Mouse (Mus musculus) embryonic facial prominence, embryonic 11.5 days (tissue): ENCODE measurements around the gene Car10. TPM values are rescaled to one million over a fixed set of nuclear protein-coding genes. Genes with fewer than 3 reads are reported as not detected.

Experiments
- ATAC-seq: fragments of 200-750 bp; cut with Nextera tagmentation; replicated peaks from 2 replicates; pipeline ENCODE4 v1.8.0; 2017; ENCODE audit warnings: low read depth; ENCODE audit not compliant: insufficient number of reproducible peaks, low FRiP score, low TSS enrichment
- DNase-seq: peaks from one replicate; pipeline ENCODE4 v3.0.0-alpha.2; 2015; ENCODE audit warnings: low spot score
- H3K27ac ChIP-seq: fragments of 300-500 bp; sonication (generic); replicated peaks from 2 replicates; pipeline ENCODE4 v1.5.1; 2014; ENCODE audit warnings: mild to moderate bottlenecking, low read depth, low read length, control low read depth
- H3K27me3 ChIP-seq: fragments of 300-500 bp; sonication (generic); 2 replicates; pipeline ENCODE4 v1.6.1; 2014; ENCODE audit warnings: mild to moderate bottlenecking, low read length, moderate library complexity, mixed read lengths; ENCODE audit not compliant: control insufficient read depth, insufficient read depth
- H3K36me3 ChIP-seq: fragments of 300-500 bp; sonication (generic); replicated peaks from 2 replicates; pipeline ENCODE4 v1.6.1; 2014; ENCODE audit warnings: low read depth, mild to moderate bottlenecking, low read length, moderate library complexity, mixed read lengths; ENCODE audit not compliant: control insufficient read depth, insufficient read depth
- H3K4me1 ChIP-seq: fragments of 300-500 bp; sonication (generic); 2 replicates; pipeline ENCODE4 v1.6.1; 2014; ENCODE audit warnings: low read length, mixed read lengths; ENCODE audit not compliant: control insufficient read depth, insufficient read depth
- H3K4me2 ChIP-seq: fragments of 300-500 bp; sonication (generic); 2 replicates; pipeline ENCODE4 v1.6.1; 2014; ENCODE audit warnings: low read depth, mild to moderate bottlenecking, control low read depth, low read length, moderate library complexity
- H3K4me3 ChIP-seq: fragments of 300-500 bp; sonication (generic); 2 replicates; pipeline ENCODE4 v1.5.1; 2014; ENCODE audit warnings: low read depth, low read length, control low read depth
- H3K9ac ChIP-seq: fragments of 300-500 bp; sonication (generic); replicated peaks from 2 replicates; pipeline ENCODE4 v1.6.1; 2014; ENCODE audit warnings: mild to moderate bottlenecking, control low read depth, low read length
- H3K9me3 ChIP-seq: fragments of 300-500 bp; sonication (generic); replicated peaks from 2 replicates; pipeline ENCODE4 v1.6.1; 2016; ENCODE audit warnings: mild to moderate bottlenecking, low read length, inconsistent platforms, mixed read lengths; ENCODE audit not compliant: control insufficient read depth
- WGBS: fragments of 180-500 bp; shearing (Covaris S2); extraction: QIAGEN DNeasy Blood & Tissue Kit; methylation state at CpG from one replicate; pipeline ENCODE4 v1.1.7; 2014; 5-methylcytosine and 5-hydroxymethylcytosine counted together
- polyA plus RNA-seq: library from polyadenylated mRNA; unstranded; fragments of >200 nt; fragmentation: Nextera tagmentation; extraction: Ambion mirVana; gene quantifications from 2 replicates; pipeline ENCODE4 v1.2.1, GENCODE M21; 2014

The Car10 gene
- polyA plus RNA-seq, 1 experiment from 2014 or later = 0.80 TPM

- Histone ChIP-seq H3K27ac (no peak overlapping the region), H3K9me3 (no peaks in the 10 kb centered on the region), H3K4me1 (no peaks in the 10 kb centered on the region), H3K27me3 (no peaks in the 10 kb centered on the region), H3K9ac (no peak overlapping the region), H3K4me2 (no peak overlapping the region), H3K4me3 (no peak overlapping the region), H3K36me3 (no peaks in the 10 kb centered on the region)
- DNase-seq (no peak), ATAC-seq (no peak)
- 80% methylated on average over 5 of the region's 5 CpGs for WGBS
These were observed 153.9 kb downstream of the Car10 start for GRCm38 (mm10) chr11:93251766-93252165.

- H3K36me3 ChIP-seq = no peaks in the 10 kb centered on the region
- H3K4me1 ChIP-seq = no peaks in the 10 kb centered on the region
- no peak overlapping the region for H3K4me2 ChIP-seq
- 70% methylated on average over 3 of the region's 3 CpGs for WGBS
- ATAC-seq (no peak), DNase-seq (no peak)
- H3K9ac ChIP-seq = no peak overlapping the region
- no peaks in the 10 kb centered on the region for H3K9me3 ChIP-seq
- no peak overlapping the region for H3K4me3 ChIP-seq
- no peaks in the 10 kb centered on the region for H3K27me3 ChIP-seq
- no peak overlapping the region for H3K27ac ChIP-seq
These were observed 166.2 kb downstream of the Car10 start for GRCm38 (mm10) chr11:93263979-93264378.

- Histone ChIP-seq H3K36me3 (no peaks in the 10 kb centered on the region), H3K9ac (no peak overlapping the region), H3K4me1 (no peaks in the 10 kb centered on the region), H3K27ac (no peak overlapping the region), H3K27me3 (no peaks in the 10 kb centered on the region), H3K9me3 (no peaks in the 10 kb centered on the region), H3K4me3 (no peak overlapping the region), H3K4me2 (no peak overlapping the region)
- WGBS = 65% methylated on average over 6 of the region's 6 CpGs
- ATAC-seq = no peak
- DNase-seq = no peak
These were observed 174.2 kb downstream of the Car10 start for GRCm38 (mm10) chr11:93272016-93272415.

- no peak for DNase-seq
- WGBS = 50% methylated on average over 6 of the region's 6 CpGs
These were observed 176.1 kb downstream of the Car10 start for GRCm38 (mm10) chr11:93273906-93274305.

DNA sequence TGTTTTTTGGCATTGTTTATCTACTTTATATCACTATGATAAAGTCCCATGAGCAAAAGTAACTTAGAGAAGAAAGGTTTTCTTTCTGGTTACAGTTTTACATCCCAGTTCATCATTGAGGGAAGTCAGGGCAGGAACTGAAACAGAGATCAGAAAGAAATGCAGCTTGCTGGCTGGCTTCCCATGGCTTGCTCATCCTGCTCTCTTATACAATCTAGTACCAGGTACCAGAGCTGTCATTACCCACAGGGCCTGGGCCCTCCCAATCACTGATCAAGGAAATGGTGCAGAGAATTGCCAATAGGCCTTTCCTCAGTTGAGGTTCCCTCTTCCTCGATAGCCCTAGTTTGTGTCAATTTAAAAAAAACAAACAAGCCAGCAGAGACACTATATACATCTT lies 195.8 kb downstream of the Car10 start:
- H3K4me2 ChIP-seq = no peak overlapping the region
- H3K27me3 ChIP-seq = no peaks in the 10 kb centered on the region
- DNase-seq = no peak
- no peak overlapping the region for H3K4me3 ChIP-seq
- H3K4me1 ChIP-seq = no peaks in the 10 kb centered on the region
- H3K9ac ChIP-seq = no peak overlapping the region
- WGBS = 88% methylated on average over 1 of the region's 1 CpGs
- H3K36me3 ChIP-seq = no peaks in the 10 kb centered on the region
- no peak overlapping the region for H3K27ac ChIP-seq
- no peaks in the 10 kb centered on the region for H3K9me3 ChIP-seq
- no peak for ATAC-seq

More at GRCm38 (mm10) chr11:93273906-93274305, 176.1 kb downstream of the Car10 start:
- Histone ChIP-seq H3K9ac (no peak overlapping the region), H3K27me3 (no peaks in the 10 kb centered on the region), H3K27ac (no peak overlapping the region), H3K36me3 (no peaks in the 10 kb centered on the region), H3K9me3 (no peaks in the 10 kb centered on the region), H3K4me3 (no peak overlapping the region), H3K4me1 (no peaks in the 10 kb centered on the region), H3K4me2 (no peak overlapping the region)
- ATAC-seq = no peak

- Histone ChIP-seq H3K4me3 (no peak overlapping the region), H3K9ac (no peak overlapping the region), H3K9me3 (no peaks in the 10 kb centered on the region), H3K4me2 (no peak overlapping the region), H3K27ac (no peak overlapping the region), H3K4me1 (no peaks in the 10 kb centered on the region), H3K27me3 (no peaks in the 10 kb centered on the region), H3K36me3 (no peaks in the 10 kb centered on the region)
- 88% methylated on average over 1 of the region's 1 CpGs for WGBS
- ATAC-seq (no peak), DNase-seq (no peak)
These were observed 212.2 kb downstream of the Car10 start for GRCm38 (mm10) chr11:93309981-93310380.

DNA sequence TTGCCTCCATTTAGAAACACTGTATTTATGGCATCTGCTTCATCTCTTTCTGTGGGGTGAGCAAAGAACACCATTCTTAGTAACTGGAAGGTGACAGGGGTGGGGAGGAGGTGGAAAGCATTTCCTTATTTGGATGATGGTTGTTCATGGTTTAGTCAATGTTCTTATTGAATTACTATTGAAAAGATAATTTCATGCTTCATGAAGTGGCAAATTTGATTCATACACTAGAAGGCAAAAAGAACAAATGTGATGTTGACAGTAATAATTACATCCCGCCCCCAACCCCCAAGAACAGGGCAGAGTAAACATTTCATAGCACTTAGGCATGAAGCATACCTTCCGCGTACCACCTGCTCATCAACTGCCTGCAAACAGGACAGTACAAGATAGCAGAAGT lies 239.9 kb downstream of the Car10 start:
- H3K4me2 ChIP-seq = no peak overlapping the region
- no peaks in the 10 kb centered on the region for H3K9me3 ChIP-seq
- no peak for DNase-seq
- H3K27me3 ChIP-seq = no peaks in the 10 kb centered on the region
- no peaks in the 10 kb centered on the region for H3K36me3 ChIP-seq
- H3K9ac ChIP-seq = no peak overlapping the region
- H3K27ac ChIP-seq = no peak overlapping the region
- H3K4me3 ChIP-seq = no peak overlapping the region
- no peak for ATAC-seq
- no peaks in the 10 kb centered on the region for H3K4me1 ChIP-seq
- 85% methylated on average over 3 of the region's 3 CpGs for WGBS

GRCm38 (mm10) chr11:93343961-93344360 lies 246.1 kb downstream of the Car10 start:
- Histone ChIP-seq H3K4me3 (no peak overlapping the region), H3K9ac (no peak overlapping the region), H3K9me3 (no peaks in the 10 kb centered on the region), H3K27ac (no peak overlapping the region), H3K4me1 (no peaks in the 10 kb centered on the region), H3K27me3 (no peaks in the 10 kb centered on the region), H3K36me3 (no peaks in the 10 kb centered on the region), H3K4me2 (no peak overlapping the region)
- no peak for DNase-seq
- WGBS = 84% methylated on average over 3 of the region's 3 CpGs
- no peak for ATAC-seq
